Mouse (Mus musculus) cerebellum, postnatal 36 days (tissue): ENCODE results near the gene Slc25a35.
"Not testable (repeated sequence)": the region's sequence is repeated elsewhere in the genome, so short reads cannot be mapped to it uniquely, and the experiment has no call there.

Experiments
- DNase-seq, 2 experiments: peaks; one replicate each; pipeline ENCODE4 v3.0.0; 2021 to 2022; ENCODE audit warnings: mixed read lengths in 2 of 2

Slc25a35 gene

DNA sequence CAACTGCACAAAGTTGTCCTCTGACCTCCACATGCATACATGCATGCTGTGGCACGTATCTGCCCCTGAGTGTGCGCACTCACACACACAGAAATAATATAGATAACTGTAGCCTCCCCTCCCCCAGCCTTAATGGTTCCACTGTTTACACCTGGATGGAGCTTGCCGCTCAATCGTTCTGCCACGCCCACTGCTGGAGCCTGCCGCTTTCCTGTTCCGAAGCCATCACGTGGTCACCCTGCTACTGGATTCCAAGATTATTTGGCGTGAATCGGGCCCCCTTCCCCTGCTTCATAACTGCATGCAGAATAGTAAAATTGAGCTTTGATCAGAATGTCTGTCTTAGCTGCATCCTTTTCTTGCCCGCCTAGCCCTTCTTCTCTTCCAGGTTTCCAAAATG is 5.8 kb upstream of the Slc25a35 start:
- not testable (repeated sequence) for DNase-seq

DNA sequence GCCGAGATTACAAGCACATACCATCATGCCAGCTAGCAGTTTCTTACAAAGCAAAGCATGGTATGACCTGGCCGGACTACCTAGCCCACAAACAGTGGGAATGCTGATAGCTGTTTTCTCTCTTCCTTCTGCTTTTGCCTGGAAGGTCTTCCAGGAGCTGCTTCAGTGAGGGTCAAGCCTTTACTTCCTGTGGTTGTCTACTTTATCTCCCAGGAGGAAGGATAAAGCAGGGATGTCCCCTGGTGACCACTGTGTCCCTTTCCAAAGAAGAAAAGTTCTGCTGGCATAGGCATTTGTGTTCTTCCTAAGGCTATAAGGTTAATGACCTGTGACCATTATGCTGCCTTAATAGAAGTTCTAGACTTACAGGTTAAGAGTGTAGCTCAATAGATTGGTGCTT is 4.5 kb upstream of the Slc25a35 start:
- DNase-seq = no peak

DNA sequence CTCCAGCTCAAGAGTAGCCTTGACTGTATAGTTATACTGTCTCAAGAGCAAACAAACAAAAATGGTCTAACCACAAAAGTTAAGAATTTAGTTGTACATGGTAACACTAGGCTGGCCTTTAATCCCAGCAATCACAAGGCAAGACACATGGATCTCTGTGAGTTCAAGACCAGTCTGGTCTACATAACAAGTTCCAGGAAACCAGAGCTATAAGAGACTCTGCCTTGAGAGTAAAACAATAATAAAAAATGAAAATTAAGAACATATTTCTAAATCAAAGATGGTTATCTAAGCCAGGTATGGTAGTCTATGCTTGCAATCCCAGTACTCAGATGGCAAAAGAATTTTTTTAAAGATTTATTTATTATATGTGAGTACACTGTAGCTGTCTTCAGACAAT is 2.9 kb upstream of the Slc25a35 start:
- DNase-seq = no peak

DNA sequence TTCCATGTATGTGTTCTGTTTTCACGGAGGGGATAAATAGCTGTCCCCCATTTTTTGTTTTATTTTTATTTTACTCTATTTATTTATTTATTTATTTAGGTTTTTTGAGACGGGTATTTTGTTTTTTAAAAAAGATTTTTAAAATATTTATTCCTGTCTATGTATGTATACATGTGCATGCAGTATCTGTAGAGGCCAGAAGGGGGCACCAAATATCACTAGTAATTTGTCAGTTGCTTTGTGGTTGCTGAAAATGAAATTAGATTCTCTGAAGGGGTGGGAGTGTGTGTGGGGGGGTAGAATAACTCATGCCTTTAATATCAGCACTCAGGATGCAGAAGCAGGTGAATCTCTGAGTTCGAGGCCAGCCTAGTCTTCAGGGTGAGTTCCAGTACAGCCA is 2.1 kb upstream of the Slc25a35 start:
- DNase-seq = peak; percentile 67 to 79

DNA sequence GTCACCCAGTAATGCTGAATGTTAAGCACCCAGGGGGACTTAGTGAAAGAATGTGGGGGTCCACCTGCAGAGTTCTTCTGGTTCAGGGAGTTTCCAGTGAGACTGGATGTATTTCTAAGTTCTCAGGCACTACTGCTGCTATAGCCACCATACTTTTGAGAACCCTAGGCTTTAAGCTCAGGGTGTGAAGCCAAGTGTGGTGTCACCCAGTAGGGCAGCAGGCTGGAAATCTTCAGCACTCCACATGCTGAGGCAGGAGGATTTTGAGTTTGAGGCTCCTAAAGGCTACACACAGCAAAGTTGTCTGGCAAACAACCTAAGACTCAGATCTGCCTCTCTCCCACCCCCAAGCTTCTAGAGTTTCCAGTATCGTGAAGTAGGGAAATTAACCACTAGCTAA is 1.4 kb upstream of the Slc25a35 start:
- no peak for DNase-seq

DNA sequence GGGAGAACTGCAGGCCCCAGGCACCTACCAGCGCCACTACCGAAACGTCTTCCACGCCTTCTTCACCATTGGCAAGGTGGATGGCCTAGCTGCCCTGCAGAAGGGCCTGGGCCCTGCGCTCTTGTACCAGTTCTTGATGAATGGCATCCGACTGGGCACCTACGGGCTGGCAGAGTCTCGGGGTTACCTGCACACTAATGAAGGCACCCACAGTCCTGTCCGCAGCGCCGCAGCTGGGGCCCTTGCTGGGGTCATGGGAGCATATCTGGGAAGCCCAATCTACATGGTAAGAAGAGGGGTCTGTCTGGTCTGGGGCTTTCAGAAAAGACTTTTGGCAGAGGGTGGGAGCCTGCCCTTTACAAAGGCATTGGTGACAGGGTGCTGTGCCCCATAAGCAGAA is 821 bp downstream of the Slc25a35 start:
- DNase-seq = no peak

DNA sequence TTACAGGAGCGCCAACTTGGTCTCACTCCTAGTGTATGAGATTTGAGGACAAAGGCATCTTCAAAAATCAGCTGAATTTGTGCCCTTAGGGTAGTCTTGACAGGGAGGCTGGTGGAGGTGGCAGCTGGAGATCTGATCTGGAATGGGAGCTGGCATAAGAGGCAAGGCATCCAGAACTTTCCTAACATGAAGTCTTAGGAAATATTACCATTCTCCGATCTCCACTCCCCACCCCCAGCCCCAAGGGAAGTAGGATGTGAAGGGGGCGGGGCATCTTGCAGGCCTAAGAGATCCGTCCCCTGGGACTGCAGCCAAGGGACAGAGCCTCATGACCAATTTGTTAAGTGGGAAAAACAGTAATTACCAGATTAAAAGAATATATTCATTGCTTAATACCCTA is 2.3 kb downstream of the Slc25a35 start:
- DNase-seq = no peak

DNA sequence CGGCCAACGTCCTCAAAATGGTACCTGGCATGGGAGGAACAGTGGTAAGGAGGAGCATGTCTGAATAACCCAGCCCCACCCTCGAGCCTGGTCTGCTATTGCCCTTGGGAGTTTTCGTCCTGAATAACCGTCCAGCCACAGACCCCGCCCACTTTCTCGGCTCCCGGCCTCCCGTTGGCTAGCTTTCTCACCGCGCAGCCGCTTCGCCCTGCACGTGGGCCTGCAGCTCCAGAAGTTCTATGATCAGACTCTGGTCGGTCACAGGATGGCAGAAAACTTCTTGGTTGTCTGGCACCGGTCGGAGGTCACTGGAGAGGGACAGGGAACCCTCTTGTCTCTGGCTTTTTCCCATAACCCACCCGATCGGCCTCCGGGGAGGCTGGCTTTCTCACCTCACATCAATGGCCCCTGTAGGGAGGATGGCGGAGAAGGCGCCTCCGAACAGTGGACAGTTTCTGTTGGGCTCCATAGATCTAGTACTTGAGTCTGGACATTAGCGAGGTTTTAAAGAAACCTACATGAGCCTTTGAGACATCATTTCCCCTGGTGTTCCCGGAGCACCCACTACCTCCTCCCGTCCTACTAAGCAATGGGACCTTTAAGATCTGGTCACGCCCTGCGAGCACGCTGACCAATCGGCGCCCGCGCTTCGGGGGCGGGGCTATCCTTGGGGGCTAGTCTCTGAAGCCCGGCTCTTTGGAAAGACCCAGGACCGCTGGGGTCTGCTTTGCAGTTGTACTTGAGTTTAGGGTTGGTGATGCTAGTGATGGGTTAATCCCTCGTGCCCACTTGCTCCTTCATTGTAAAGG is 5.5 kb downstream of the Slc25a35 start:
- peak; percentile 81 to 85 for DNase-seq

DNA sequence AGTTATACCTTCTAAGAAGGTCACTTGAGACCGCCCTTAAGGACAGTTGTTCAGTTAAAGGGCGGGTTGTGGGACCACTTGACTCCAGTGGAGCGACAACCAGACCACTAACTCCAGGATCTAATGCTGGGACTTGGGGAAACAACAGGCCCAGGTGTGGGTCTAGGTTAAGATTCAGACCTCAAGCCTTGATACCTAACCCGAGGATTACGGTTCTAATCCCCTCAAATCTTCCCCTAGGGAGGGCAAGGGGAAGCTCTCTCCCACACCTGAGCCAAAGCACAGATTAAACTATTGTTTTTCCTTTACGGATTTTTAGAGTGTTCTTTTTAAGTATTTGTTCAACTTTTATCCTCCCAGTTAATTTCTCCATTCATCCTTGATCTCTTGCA is 6.1 kb downstream of the Slc25a35 start:
- no peak for DNase-seq

DNA sequence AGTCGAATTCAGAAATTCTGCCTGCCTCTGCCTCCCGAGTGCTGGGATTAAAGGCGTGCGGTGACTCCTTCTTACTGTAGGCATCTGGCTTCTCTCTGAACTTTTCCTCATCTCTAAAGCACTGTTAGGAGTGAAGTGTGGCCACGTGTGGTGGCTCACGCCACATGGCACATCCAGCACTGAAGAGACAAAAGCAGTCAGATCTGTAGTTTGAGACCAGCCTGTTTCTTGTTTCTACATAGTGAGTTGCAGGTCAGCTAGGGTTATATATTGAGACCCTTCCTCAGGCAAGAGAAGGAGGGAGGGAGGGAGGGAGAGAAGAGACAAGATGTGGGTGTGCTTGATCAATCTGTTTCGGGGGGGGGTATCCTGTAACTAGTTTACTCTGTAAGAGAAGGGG is 7.2 kb downstream of the Slc25a35 start, which contains the start of gene Rangrf:
Rangrf (minus strand) TSS at position 101 of the 400 bp plus-strand sequence.
- DNase-seq = no peak

DNA sequence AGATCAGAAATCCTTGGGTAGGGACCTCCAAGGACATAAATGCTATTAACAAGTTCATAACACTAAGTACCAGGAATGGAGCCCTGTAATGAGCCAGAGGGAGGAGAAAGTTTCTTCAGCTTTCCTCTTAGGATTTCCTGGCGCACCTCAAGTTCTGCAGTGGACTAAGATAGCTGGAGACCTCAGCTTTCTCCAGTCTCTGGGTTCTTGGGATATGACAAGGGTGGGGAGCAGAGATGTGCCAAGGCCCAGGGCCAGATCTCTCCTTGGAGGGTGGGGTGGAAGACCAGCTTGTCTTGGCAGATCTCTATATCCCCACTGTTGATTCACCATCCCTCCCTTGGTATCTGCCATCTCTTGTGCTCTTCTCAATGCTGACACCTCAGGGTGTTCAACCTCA is 7.7 kb downstream of the Slc25a35 start:
- no peak for DNase-seq

DNA sequence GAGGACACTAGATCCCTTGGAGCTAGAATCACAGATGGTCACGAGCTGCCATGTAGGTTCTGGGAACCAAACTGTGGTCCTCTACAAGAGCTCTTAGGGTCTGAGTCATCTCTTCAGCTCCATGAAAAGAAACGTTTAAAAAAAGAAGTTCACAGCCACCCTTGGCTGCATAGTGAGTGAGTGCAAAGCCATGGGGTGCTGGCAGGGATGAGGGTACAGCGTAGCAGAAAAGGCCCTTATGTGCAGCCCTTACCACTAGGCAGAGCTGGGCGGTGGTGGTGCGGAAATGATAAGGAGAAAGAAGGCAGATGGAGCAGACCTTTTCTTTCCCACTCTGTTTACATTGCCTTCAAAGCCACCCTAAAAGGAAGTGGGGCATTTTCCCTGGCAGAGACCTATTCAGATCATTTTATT is 11.4 kb downstream of the Slc25a35 start:
- DNase-seq = no peak

DNA sequence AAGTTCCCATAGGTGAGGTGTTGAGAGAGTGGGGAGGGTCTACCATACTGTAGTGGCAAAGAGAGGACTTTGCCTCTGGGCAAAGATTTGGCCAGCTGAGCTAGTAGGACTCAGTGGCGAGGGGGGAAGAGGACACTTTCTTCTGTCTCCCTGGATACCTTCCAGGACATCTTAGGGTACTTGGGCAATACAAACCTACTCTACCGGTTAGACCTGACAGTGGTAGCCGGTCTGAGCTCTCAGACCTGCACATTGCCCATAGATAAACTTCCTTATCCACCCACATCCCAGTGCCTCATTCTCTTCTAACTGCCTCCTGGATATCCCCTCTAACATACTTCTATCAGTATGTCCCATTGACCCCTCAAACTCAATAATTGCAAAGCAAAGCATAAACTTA is 13.0 kb downstream of the Slc25a35 start:
- no peak for DNase-seq

DNA sequence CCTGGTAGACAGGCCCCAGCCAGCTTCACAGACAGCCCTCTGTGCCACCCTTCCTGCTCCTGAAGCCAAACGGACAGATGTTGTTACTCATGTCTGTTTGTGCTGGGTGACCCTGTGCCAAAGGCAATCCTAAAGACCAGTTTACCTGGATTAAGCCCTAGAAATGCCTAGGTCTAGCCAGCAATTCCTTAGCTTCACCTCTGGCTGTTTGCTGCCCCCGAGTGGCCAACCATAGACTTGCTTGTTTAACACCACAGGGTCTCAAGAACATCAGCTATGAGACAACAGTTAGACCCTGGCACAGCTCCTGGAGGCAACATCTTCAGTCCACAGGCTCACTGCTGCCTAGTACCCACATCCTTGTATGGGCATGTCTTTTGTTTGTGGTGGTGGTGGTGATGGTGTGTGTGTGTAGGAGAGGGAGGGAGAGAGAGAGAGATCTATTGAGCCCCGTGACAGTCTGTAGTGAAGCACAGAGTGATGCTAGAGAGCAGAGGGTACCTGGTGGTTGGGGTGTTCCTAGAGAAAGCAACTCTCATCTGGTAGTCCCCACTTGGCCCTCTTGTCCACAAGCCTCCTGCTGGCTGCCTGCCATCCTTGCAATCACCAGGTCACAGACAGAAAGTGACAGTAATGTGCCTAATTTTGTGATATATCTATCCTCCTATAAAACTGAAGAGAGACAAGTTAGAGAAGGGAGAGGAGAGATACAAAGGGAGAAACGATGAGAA is 14.9 kb downstream of the Slc25a35 start:
- DNase-seq = peak; percentile 79 to 80

DNA sequence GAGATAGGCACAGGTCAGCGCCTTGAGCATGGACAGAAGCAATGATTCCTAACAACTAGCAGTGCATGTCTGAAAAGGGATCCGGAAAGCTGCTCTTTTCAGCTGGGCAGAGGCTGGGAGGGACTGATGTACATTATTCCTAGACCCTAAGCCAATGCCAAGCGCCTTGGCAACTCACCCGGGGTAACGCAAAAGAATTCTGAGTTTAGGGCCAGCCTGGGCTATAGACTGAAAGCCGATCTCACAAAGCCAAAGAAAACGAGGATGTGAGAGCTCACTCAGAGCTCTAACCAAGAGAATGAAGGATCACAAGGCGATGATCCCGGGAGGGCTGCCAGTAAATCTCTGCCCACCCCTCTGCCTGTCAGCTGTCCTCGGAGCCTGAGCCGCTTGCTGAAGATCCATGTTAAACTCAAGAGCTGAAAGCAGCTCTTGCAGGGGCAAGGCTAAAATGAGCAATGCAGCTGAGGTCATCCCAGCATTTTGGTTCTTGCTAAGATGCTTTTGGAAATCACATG is 19.5 kb downstream of the Slc25a35 start:
- no peak for DNase-seq

DNA sequence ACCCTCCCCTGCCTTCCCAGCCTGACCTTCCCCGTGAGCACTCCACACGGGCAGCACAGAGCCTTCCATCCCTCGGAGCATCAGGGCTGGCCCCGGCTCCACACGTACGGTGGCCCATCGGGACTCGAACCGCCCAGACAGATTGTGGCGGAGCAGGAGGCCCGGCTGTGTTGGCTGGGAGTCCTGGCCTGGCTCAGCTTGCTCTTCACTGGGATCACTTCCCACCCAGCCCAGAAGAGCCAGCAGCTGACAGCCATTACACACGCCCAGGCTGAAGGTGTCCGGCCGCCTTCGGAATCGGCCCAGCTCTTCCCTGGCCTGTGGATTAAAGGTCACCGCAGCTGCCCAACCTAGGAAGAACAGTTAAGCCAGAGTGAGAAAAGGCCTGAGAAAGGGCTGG is 20.4 kb downstream of the Slc25a35 start:
- DNase-seq = peak; percentile 72 to 82

DNA sequence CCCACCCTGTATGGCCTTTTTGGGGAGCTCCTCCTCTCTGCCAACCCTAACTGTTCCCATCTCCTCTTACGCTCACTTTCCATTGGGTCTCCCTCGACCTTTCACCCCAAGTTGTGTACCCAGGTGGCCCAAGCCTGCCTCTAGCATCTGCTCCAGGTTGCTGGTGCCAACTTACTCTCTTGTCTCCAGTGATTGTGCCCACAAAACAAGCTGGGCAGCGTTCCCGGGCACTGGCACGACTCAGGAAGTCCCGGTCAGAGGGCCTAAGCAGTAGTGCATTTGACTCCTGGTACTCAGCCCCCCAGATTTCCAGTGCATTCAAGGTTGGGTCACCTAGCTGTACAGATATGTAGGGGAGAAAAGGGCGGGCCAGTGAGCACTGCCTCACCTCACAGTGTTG is 25.2 kb downstream of the Slc25a35 start:
- DNase-seq = peak; percentile 61 to 75

DNA sequence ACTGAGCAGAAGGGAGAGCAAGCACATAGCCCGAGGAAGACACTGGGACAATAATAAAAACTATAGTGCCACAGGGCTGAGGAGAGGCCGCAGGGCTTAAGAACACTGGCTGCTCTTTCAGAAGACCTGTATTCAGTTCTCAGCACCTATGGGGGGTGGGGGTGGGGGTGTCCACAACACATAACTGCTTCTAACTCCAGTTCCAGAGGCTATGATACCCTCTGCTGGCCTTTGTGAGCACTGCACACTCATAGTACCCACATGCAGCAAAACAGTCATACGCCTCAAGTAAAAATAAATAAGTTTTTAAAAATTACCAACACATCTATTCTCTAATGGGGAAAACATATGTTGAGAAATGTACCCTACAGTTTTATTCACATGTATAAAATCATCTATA is 26.4 kb downstream of the Slc25a35 start:
- no peak for DNase-seq

DNA sequence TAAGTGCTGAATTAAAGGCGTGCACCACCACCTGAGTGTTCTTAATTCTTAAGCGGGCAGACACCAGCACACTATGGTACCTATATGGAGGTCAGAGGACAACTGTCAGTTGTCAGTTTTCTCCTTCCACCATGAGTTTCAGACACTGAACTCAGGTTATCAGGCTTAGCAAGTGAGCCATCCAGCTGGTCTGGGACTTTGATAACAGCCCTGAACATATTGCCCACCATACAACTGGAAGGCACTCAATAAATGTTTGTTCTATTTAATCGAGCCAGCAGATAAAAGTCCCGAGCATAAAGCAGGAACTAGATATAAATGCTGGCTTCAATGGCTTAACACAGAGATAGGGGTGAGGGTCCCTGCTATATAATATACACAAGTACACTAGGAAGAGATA is 29.1 kb downstream of the Slc25a35 start:
- DNase-seq = no peak

DNA sequence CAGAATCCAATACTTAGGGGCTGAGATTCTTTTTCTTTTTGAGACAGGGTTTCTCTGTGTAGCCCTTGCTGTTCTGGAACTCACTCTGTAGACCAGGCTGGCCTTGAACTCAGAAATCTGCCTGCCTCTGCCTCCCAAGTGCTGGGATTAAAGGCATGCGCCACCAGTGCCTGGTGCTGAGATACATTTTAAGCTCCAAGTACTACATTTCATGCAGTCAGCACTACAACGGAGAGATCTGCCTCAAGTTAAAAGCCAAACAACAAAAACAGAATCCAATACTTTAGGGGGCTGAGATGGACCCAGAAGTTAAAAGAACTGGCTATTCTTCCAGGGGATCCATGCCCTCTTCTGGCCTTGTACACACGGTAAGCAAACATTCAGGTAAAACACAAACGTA is 34.9 kb downstream of the Slc25a35 start:
- not testable (repeated sequence) for DNase-seq

DNA sequence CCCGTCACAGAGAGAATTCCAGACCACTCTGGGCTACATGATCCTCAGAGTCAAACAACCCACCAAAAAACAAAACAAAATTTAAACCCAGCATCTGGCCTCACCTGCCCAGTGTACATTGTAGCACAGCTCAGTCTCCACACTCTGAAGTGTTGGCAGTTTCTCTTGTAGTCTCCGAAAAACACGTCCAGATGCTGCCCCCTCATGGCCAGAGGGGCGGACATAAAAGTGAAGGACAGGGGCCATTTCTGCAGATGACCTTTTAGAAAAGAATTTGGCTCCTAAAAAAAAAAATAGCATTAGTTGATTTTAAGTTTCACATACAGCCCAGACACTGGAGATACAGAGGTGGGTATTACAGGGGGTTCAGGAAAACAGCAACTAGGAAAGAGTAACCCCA is 35.7 kb downstream of the Slc25a35 start:
- no peak for DNase-seq

DNA sequence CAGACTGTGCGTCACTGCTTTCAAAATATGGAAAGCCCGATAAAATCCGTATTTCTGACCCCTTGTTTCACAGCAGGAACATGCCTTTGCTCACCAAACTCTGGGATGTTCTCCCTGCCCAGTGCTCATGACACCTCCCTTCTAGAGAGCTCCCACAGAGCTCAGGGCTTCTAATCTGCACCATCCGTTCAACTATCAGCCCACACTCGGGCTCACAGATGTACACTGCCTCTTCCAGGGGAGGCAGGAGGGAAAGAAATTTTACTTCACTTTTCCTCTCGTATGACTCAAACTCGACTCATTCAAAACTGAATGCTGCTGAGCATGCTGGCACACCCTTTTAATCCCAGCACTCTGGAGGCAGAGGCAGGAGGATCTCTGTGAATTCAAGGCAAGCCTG is 37.3 kb downstream of the Slc25a35 start:
- no peak for DNase-seq

DNA sequence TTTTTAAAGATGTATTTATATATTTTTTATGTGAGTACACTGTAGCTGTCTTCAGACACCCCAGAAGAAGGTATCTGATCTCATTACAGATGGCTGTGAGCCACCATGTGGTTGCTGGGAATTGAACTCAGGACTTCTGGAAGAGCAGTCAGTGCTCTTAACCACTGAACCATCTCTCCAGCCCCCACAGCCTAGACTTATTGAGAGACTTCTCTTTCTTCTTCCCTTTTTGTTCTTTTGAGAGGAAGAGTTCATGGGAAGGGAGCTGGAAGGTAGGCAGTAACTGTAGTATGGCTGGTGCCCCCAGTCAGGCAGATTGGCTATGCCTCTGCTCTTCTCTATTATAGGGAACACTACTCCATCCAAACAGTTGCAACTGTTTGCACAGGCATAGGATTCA is 38.6 kb downstream of the Slc25a35 start:
- DNase-seq = not testable (repeated sequence)
